Mouse (Mus musculus) embryonic fibroblast, embryonic 13.5 days (primary cell): ENCODE measurements at regions not wholly inside any gene's neighbourhood (a gene's known extent, or its start where the extent isn't known, plus 50 kb on each side); places are given as distances from the start of the nearest gene placed in this dataset.

Experiments used
- CTCF ChIP-seq: IDR thresholded peaks from 2 replicates; pipeline ENCODE4 v1.5.1; 2011; ENCODE audit warnings: mild to moderate bottlenecking, control low read depth, low read length, moderate library complexity, borderline replicate concordance; ENCODE audit not compliant: insufficient read depth
- POLR2A ChIP-seq: IDR thresholded peaks from 2 replicates; pipeline ENCODE4 v1.6.1; 2011; ENCODE audit warnings: low read depth, mild to moderate bottlenecking, control low read depth, low read length, moderate library complexity

DNA sequence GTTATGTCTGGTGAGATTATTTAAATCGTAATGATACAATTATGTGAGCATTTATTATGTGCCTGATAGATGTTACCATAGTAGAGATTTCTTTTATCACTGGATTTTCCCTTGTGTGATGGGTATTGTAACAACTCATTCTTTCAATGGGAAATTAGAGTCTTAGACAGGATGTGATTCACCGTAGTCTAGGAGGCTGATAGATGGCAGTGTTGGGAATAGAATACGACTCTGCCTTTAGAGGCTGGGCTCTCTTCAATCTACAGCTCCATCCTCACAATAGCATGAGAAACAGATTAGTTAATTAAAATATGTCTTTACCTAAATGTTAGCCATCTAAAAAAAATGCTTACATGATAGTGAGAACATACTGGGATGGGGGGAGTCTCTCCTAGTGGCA lies 192.8 kb upstream of the Rfx3 start:
- TF ChIP-seq CTCF (no peak), POLR2A (no peak)
